ENCODE assay signal across 27 mouse cellular contexts in the genomic region with DNA sequence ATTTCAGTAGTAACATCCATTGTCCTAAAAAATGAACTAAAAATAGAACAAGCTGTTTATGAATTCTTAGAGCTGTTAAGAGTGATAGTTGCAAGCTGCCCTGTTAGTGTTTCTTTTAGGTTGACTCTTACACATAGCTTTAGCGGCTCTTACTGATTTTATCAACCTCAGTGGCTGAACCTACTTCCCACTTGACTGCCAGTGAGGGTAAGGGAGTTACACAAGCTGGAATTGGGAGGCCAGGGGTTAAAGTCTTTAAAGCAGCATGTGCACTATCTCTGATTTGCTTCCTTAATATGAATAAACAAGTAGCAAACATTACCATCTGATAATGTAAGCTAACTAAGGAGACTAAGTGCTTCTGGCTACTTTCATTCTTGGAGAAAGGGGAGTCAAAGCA. TPM values are rescaled to one million over a fixed set of nuclear protein-coding genes. Genes with fewer than 3 reads are reported as not detected.
DNase-seq lines count a peak whose midpoint lies in the region; ATAC-seq and TF ChIP-seq lines count a peak whose summit lies in the region.
"Had no signal": no experiment of that assay in that cellular context is flagged by ENCODE, and none has a peak within 500 bp of the region (broad histone marks: within the 10 kb centered on the region; RNA-seq: fewer than 3 reads in every experiment).

No protein-coding gene starts in this region.

- H3K9ac ChIP-seq in kidney, embryonic 14.5 days (ENCODE audit: low read depth, low read length) = no peak overlapping the region
- H3K9ac ChIP-seq in lung, postnatal 0 days (replicated peaks; ENCODE audit: low read depth) = no peak overlapping the region
- H3K9ac ChIP-seq: embryonic facial prominence, embryonic 13.5 days; forebrain, embryonic 12.5 days; forebrain, embryonic 15.5 days; heart, embryonic 13.5 days had no signal

- H3K4me1 ChIP-seq in kidney, embryonic 14.5 days (ENCODE audit: control insufficient read depth, insufficient read depth, low read length) = no peaks in the 10 kb centered on the region
- H3K4me1 ChIP-seq in lung, postnatal 0 days (ENCODE audit: insufficient read depth, low read depth, low read length) = no peaks in the 10 kb centered on the region
- H3K4me1 ChIP-seq: embryonic facial prominence, embryonic 10.5 days; embryonic facial prominence, embryonic 13.5 days; forebrain, embryonic 12.5 days; forebrain, embryonic 15.5 days; heart, embryonic 10.5 days had no signal

- WGBS in kidney, embryonic 14.5 days = 73% methylated on average over 1 of the region's 1 CpGs
- WGBS in lung, postnatal 0 days = 21% methylated on average over 1 of the region's 1 CpGs

- DNase-seq in kidney, adult 9 months = peak; percentile 54
- peak; percentile 25 for DNase-seq in lung, postnatal 0 days (ENCODE audit: low spot score)
- no peak for DNase-seq in lung, postnatal 14 days
- no peak for DNase-seq in adrenal gland, postnatal 10 days
- no peak for DNase-seq in spleen, postnatal 4 days (ENCODE audit: low spot score in 2 of 2)
- DNase-seq: adrenal gland, postnatal 14 days; cerebellum, adult 11 months; cerebellum, adult 2 months; cerebellum, adult 9-11 months; cerebellum, postnatal 25 days; embryo, embryonic 11 days; gastrocnemius, postnatal 25 days; heart, adult 2 months; heart, postnatal 14 days; heart, postnatal 4 days had no signal

- no peak overlapping the region for H3K4me2 ChIP-seq in kidney, embryonic 14.5 days (replicated peaks; ENCODE audit: low read depth, low read length)
- no peak overlapping the region for H3K4me2 ChIP-seq in lung, postnatal 0 days (replicated peaks; ENCODE audit: low read depth, low read length)
- H3K4me2 ChIP-seq: embryonic facial prominence, embryonic 13.5 days; forebrain, embryonic 12.5 days; forebrain, embryonic 15.5 days; heart, embryonic 13.5 days had no signal

- no peak overlapping the region for H3K27ac ChIP-seq in kidney, embryonic 14.5 days (ENCODE audit: low read depth, low read length)
- no peak overlapping the region for H3K27ac ChIP-seq in lung, postnatal 0 days (ENCODE audit: low read length)
- H3K27ac ChIP-seq: embryonic facial prominence, embryonic 10.5 days; embryonic facial prominence, embryonic 13.5 days; forebrain, embryonic 12.5 days; forebrain, embryonic 15.5 days; heart, adult 2 months; heart, embryonic 10.5 days; heart, embryonic 13.5 days had no signal

- no peak for TF ChIP-seq CTCF in lung, postnatal 0 days (IDR thresholded peaks at IDR 0.05)

- no peak for ATAC-seq in kidney, embryonic 14.5 days (ENCODE audit: low FRiP score, low TSS enrichment)
- ATAC-seq in lung, postnatal 0 days = no peak
- peak; percentile 58 for ATAC-seq in common myeloid progenitor, adult 5-6 weeks (replicated peaks; ENCODE audit: low read depth, poor library complexity, severe bottlenecking)
- peak; percentile 54 for ATAC-seq in megakaryocyte progenitor cell, adult 5-6 weeks (replicated peaks; ENCODE audit: poor library complexity)
- ATAC-seq: forebrain, embryonic 15.5 days; hindbrain, embryonic 16.5 days; Patski had no signal

- H3K27me3 ChIP-seq in kidney, embryonic 14.5 days (ENCODE audit: control insufficient read depth, insufficient read depth, low read length) = no peaks in the 10 kb centered on the region
- H3K27me3 ChIP-seq in lung, postnatal 0 days (replicated peaks; ENCODE audit: insufficient read depth, low read length) = no peaks in the 10 kb centered on the region
- H3K27me3 ChIP-seq: embryonic facial prominence, embryonic 13.5 days; forebrain, embryonic 12.5 days; forebrain, embryonic 15.5 days; heart, embryonic 13.5 days; Patski had no signal

- H3K36me3 ChIP-seq in kidney, embryonic 14.5 days (ENCODE audit: control insufficient read depth, insufficient read depth, low read length) = peaks cover 36% of the 10 kb centered on the region
- peaks cover 11% of the 10 kb centered on the region for H3K36me3 ChIP-seq in lung, postnatal 0 days (ENCODE audit: insufficient read depth, low read length)

- no peaks in the 10 kb centered on the region for H3K9me3 ChIP-seq in kidney, embryonic 14.5 days (ENCODE audit: control insufficient read depth, low read length)
- H3K9me3 ChIP-seq in lung, postnatal 0 days (ENCODE audit: low read length) = no peaks in the 10 kb centered on the region
- H3K9me3 ChIP-seq: embryonic facial prominence, embryonic 10.5 days; embryonic facial prominence, embryonic 13.5 days; forebrain, embryonic 12.5 days; forebrain, embryonic 15.5 days; heart, embryonic 10.5 days; heart, embryonic 13.5 days had no signal

- no peak overlapping the region for H3K4me3 ChIP-seq in kidney, embryonic 14.5 days (ENCODE audit: low read length)
- no peak overlapping the region for H3K4me3 ChIP-seq in lung, postnatal 0 days (ENCODE audit: low read depth, low read length)
- H3K4me3 ChIP-seq: embryonic facial prominence, embryonic 10.5 days; embryonic facial prominence, embryonic 13.5 days; erythroblast, embryonic 14.5 days; forebrain, embryonic 12.5 days; forebrain, embryonic 15.5 days; heart, adult 2 months; heart, embryonic 10.5 days; heart, embryonic 13.5 days had no signal

- TF ChIP-seq EP300 in lung, postnatal 0 days (IDR thresholded peaks at IDR 0.05) = no peak

RNA-seq across cellular contexts. Expression of a gene that starts 22.6 kb away (rescaled TPM):
- 3.2 and 4.9 TPM in 2 replicates for polyA plus RNA-seq in kidney, embryonic 14.5 days (2014; fragmentation: Nextera tagmentation; extraction: Ambion mirVana)
- polyA plus RNA-seq in lung, postnatal 0 days (2015; fragmentation: Nextera tagmentation; extraction: Ambion mirVana) = 2.8 and 5.3 TPM in 2 replicates
- 6.3 and 6.5 TPM in 2 replicates for total RNA-seq in common myeloid progenitor, adult 5-6 weeks (2017)
- 0.66 and 3.2 TPM in 2 replicates for total RNA-seq in megakaryocyte progenitor cell, adult 5-6 weeks (2015)
- total RNA-seq in megakaryocyte progenitor cell, adult 5-6 weeks (2017) = 0.83 and 1.7 TPM in 2 replicates
- total RNA-seq in adrenal gland, postnatal 10 days (2021) = 1 to 10 TPM; 2.7 to 4.1 TPM

RNA-seq across cellular contexts. Expression of a gene that starts 22.8 kb away (rescaled TPM):
- polyA plus RNA-seq in kidney, embryonic 14.5 days (2014; fragmentation: Nextera tagmentation; extraction: Ambion mirVana) = 38.9 and 54.5 TPM in 2 replicates
- 47.1 and 49.2 TPM in 2 replicates for polyA plus RNA-seq in lung, postnatal 0 days (2015; fragmentation: Nextera tagmentation; extraction: Ambion mirVana)
- 89.1 and 119 TPM in 2 replicates for total RNA-seq in common myeloid progenitor, adult 5-6 weeks (2017)
- 59.8 and 67.6 TPM in 2 replicates for total RNA-seq in megakaryocyte progenitor cell, adult 5-6 weeks (2015)
- 54.0 and 72.6 TPM in 2 replicates for total RNA-seq in megakaryocyte progenitor cell, adult 5-6 weeks (2017)
- total RNA-seq in adrenal gland, postnatal 10 days (2021) = 10 to 100 TPM; 50.9 to 67.2 TPM

Comparison
In these comparisons a context has a peak if more than half of its experiments do, and no peak if none do; other contexts are left out.
1. DNase-seq: peak in kidney, adult 9 months (single experiment) and lung, postnatal 0 days (single experiment); none in lung, postnatal 14 days (single experiment), adrenal gland, postnatal 10 days (single experiment) and spleen, postnatal 4 days (0 of 2).
2. ATAC-seq: peak in common myeloid progenitor, adult 5-6 weeks (single experiment) and megakaryocyte progenitor cell, adult 5-6 weeks (single experiment); none in kidney, embryonic 14.5 days (single experiment) and lung, postnatal 0 days (single experiment).